Mouse (Mus musculus) ES-E14 (cell line): Measurements from ENCODE around the gene Gm7029. TPM values are rescaled to one million over a fixed set of nuclear protein-coding genes. Genes with fewer than 3 reads are reported as not detected.

Experiments
- DNase-seq: peaks from one replicate; pipeline ENCODE4 v3.0.0-alpha.2; 2013; ENCODE audit warnings: low read depth, low spot score
- H3K27ac ChIP-seq: 2 replicates; pipeline ENCODE4 v1.5.1; 2012; ENCODE audit warnings: low read depth, mild to moderate bottlenecking, low read length, moderate library complexity, mixed read lengths; ENCODE audit not compliant: poor library complexity, insufficient read depth, severe bottlenecking
- H3K36me3 ChIP-seq: 2 replicates; pipeline ENCODE4 v1.6.1; 2012; ENCODE audit warnings: mild to moderate bottlenecking, low read length, moderate library complexity, mixed read lengths; ENCODE audit not compliant: control insufficient read depth, poor library complexity, insufficient read depth, severe bottlenecking
- H3K4me1 ChIP-seq, 2 experiments: fragments of 150-350 bp in 1 of 2; sonication (generic) in 1 of 2; 2 replicates each; pipeline ENCODE4 v1.6.1; 2012; ENCODE audit warnings: low read length in 2 of 2, mild to moderate bottlenecking in 1 of 2, mixed read lengths in 1 of 2; ENCODE audit not compliant: control insufficient read depth in 2 of 2, insufficient read depth in 2 of 2, poor library complexity in 1 of 2
- H3K4me3 ChIP-seq, 2 experiments: fragments of 150-350 bp in 1 of 2; sonication (generic) in 1 of 2; 2 replicates each; pipeline ENCODE4 v1.5.1; 2012; ENCODE audit warnings: low read length in 2 of 2, low read depth in 1 of 2, mild to moderate bottlenecking in 1 of 2, mixed read lengths in 1 of 2; ENCODE audit not compliant: insufficient read depth in 1 of 2, poor library complexity in 1 of 2, severe bottlenecking in 1 of 2
- H3K9ac ChIP-seq: 2 replicates; pipeline ENCODE4 v1.6.1; 2012; ENCODE audit warnings: low read depth, mild to moderate bottlenecking, low read length, mixed read lengths; ENCODE audit not compliant: poor library complexity, insufficient read depth, severe bottlenecking
- H3K9me3 ChIP-seq: fragments of 150-350 bp; sonication (generic); 2 replicates; pipeline ENCODE4 v1.6.1; 2012; ENCODE audit warnings: low read depth, mild to moderate bottlenecking, low read length; ENCODE audit not compliant: control insufficient read depth, insufficient read depth
- CHD2 ChIP-seq: IDR thresholded peaks from 2 replicates; pipeline ENCODE4 v1.6.1; 2014; ENCODE audit warnings: mild to moderate bottlenecking, low read depth, low read length, inconsistent platforms
- HCFC1 ChIP-seq: IDR thresholded peaks from 2 replicates; pipeline ENCODE4 v1.6.1; 2012; ENCODE audit warnings: low read length, inconsistent platforms, borderline replicate concordance; ENCODE audit not compliant: insufficient read depth
- MAFK ChIP-seq: IDR thresholded peaks from 2 replicates; pipeline ENCODE4 v1.6.1; 2014; ENCODE audit warnings: mild to moderate bottlenecking, low read depth, low read length, inconsistent platforms; ENCODE audit not compliant: insufficient read depth
- ZC3H11A ChIP-seq: IDR thresholded peaks from 2 replicates; pipeline ENCODE4 v1.6.1; 2012; ENCODE audit warnings: low read depth, mild to moderate bottlenecking, inconsistent platforms, low read length, borderline replicate concordance
- ZNF384 ChIP-seq: IDR thresholded peaks from 2 replicates; pipeline ENCODE4 v1.6.1; 2012; ENCODE audit warnings: low read depth, low read length, inconsistent platforms
- in situ Hi-C, 2 experiments: fragments of 600-800 bp; cut with MboI; formaldehyde crosslinking; loops; one replicate each; pipeline ENCODE4 v1.15.1; 2025; ENCODE audit warnings: low sequenced_read_pairs in 2 of 2, inconsistent platforms in 1 of 2; ENCODE audit not compliant: unreplicated experiment in 2 of 2
- total RNA-seq: library from RNA; depleted of rRNA; stranded (reverse); fragments of 300-350 nt; gene quantifications from 2 replicates; pipeline ENCODE4 v1.2.3, GENCODE M21; 2012

Gene Gm7029
- total RNA-seq, 1 experiment = 11.6 TPM

DNA sequence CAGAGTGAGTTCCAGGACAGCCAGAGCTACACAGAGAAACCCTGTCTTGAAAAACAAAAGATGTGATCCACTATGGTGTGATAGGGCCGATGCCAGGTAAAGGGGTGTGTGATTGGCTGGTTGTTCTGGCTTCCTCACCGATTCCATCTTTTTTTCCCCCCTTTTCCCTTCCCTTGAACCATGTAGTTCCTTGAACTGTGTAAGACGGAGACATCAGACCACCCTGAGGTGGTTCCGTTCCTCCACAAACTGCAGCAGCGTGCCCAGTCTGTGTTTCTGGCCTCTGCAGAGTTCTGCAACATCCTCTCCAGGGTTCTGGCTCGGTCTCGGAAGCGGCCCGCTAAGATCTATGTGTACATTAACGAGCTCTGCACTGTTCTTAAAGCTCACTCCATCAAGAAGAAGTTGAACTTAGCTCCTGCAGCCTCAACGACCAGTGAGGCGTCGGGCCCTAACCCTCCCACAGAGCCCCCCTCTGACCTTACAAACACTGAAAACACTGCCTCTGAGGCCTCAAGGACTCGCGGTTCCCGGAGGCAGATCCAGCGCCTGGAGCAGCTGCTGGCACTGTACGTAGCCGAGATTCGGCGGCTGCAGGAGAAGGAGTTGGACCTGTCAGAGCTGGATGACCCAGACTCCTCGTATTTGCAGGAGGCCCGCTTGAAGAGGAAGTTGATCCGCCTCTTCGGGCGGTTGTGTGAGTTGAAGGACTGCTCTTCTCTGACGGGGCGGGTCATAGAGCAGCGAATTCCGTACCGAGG lies 37.6 kb downstream of the Gm7029 start:
- peak overlapping the region; percentile 39; the same call in 1 of the 2 replicates for H3K9ac ChIP-seq
- peaks cover 0 to 8% of the 10 kb centered on the region in 2 experiments; a peak in 2 of 4 replicates for H3K4me1 ChIP-seq
- in situ Hi-C loops = no loop called here
- TF ChIP-seq MAFK = no peak
- no peak for TF ChIP-seq ZNF384
- TF ChIP-seq ZC3H11A = no peak
- TF ChIP-seq HCFC1 = no peak
- no peak for TF ChIP-seq CHD2
- H3K9me3 ChIP-seq = no peaks in the 10 kb centered on the region
- peak overlapping the region; percentile 3 to 39 for H3K4me3 ChIP-seq
- no peak for DNase-seq
- H3K36me3 ChIP-seq = peaks cover 40% of the 10 kb centered on the region
- H3K27ac ChIP-seq = no peak overlapping the region

DNA sequence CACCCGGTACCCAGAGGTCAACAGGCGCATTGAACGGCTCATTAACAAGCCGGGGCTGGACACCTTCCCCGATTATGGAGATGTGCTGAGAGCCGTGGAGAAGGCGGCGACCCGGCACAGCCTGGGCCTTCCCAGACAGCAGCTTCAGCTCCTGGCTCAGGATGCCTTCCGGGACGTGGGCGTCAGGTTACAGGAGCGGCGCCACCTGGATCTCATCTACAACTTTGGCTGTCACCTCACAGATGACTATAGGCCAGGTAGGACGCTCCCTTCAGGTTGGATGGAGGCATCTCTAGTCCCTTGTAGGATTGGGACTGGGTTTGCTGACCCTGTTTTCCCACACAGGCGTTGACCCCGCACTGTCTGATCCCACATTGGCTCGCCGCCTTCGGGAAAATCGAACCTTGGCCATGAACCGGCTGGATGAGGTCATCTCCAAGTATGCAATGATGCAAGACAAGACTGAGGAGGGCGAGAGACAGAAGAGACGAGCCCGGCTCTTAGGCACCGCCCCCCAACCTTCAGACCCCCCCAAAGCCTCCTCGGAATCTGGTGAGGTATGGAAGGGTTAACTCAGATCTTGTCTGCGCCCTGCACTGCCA lies 38.3 kb downstream of the Gm7029 start:
- Histone ChIP-seq H3K4me1 (peaks cover 3 to 5% of the 10 kb centered on the region in 2 experiments; a peak in 1 of 4 replicates), H3K36me3 (peaks cover 41% of the 10 kb centered on the region), H3K27ac (no peak overlapping the region), H3K4me3 (peak overlapping the region; percentile 3 to 39), H3K9me3 (no peaks in the 10 kb centered on the region), H3K9ac (peak overlapping the region; percentile 29; the same call in 1 of the 2 replicates)
- no peak for DNase-seq
- no peak for TF ChIP-seq CHD2
- TF ChIP-seq HCFC1 = no peak
- TF ChIP-seq MAFK = no peak
- no peak for TF ChIP-seq ZNF384
- in situ Hi-C loops = no loop called here

DNA sequence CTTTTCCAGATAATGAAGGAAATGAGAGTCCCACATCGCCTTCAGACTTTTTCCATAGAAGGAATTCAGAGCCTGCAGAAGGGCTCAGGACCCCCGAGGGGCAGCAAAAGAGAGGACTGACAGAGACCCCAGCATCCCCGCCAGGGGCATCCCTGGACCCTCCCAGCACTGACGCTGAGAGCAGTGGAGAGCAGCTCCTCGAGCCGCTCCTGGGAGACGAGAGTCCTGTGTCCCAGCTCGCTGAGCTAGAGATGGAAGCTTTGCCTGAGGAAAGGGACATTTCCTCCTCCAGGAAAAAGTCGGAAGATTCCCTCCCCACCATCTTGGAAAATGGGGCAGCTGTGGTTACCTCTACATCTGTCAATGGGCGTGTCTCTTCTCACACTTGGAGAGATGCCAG lies 39.6 kb downstream of the Gm7029 start:
- TF ChIP-seq CHD2 = no peak
- TF ChIP-seq HCFC1 = no peak
- TF ChIP-seq ZC3H11A = no peak
- no peak for TF ChIP-seq MAFK
- no peak for TF ChIP-seq ZNF384
- DNase-seq = no peak
- Histone ChIP-seq H3K4me3 (no peak overlapping the region), H3K4me1 (peaks cover 5 to 16% of the 10 kb centered on the region in 2 experiments; a peak in 1 of 4 replicates), H3K36me3 (peaks cover 47% of the 10 kb centered on the region), H3K27ac (no peak overlapping the region), H3K9ac (no peak overlapping the region), H3K9me3 (no peaks in the 10 kb centered on the region)
- in situ Hi-C loops = no loop called here

DNA sequence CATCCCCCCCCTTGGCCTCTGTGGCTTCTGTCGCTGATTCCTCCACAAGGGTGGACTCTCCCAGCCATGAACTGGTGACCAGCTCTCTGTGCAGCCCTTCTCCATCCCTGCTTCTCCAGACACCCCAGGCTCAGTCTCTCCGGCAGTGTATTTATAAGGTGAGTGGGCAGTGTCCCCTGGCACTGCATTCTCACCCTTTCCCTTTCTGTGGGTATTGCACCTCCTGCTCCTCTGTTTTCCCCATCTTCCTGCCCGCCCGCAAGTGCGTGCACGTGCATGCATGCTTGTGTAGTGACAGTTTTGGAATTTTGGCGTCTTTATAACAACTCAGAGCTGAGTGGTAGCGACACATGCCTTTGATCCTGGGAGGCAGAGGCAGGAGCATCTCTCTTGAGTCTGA lies 40.3 kb downstream of the Gm7029 start:
- in situ Hi-C loops = no loop called here
- Histone ChIP-seq H3K36me3 (peaks cover 47% of the 10 kb centered on the region), H3K9ac (no peak overlapping the region), H3K9me3 (no peaks in the 10 kb centered on the region), H3K4me3 (no peak overlapping the region), H3K27ac (no peak overlapping the region), H3K4me1 (peaks cover 5 to 22% of the 10 kb centered on the region in 2 experiments; a peak in 2 of 4 replicates)
- no peak for DNase-seq
- no peak for TF ChIP-seq CHD2
- no peak for TF ChIP-seq ZNF384
- TF ChIP-seq MAFK = no peak
- TF ChIP-seq ZC3H11A = no peak
- TF ChIP-seq HCFC1 = no peak
